Mouse (Mus musculus) neutrophil, adult 5-6 weeks (primary cell): ENCODE data around the gene Saal1. TPM values are rescaled to one million over a fixed set of nuclear protein-coding genes. Genes with fewer than 3 reads are reported as not detected.

Source experiments
- ATAC-seq: fragments of 151-379, 151-347 bp; 2 replicates; pipeline ENCODE4 v1.8.0; 2017; ENCODE audit warnings: mild to moderate bottlenecking, moderate TSS enrichment; ENCODE audit not compliant: insufficient number of reproducible peaks, poor library complexity, low FRiP score, severe bottlenecking; ENCODE audit errors: extremely low read depth
- total RNA-seq: library from RNA; stranded (forward); fragments of 200-1000 nt; gene quantifications from 2 replicates; pipeline ENCODE4 v1.2.3, GENCODE M21; 2017

Saal1 gene
- total RNA-seq, 1 experiment from 2014 or later: 11.3 TPM

DNA sequence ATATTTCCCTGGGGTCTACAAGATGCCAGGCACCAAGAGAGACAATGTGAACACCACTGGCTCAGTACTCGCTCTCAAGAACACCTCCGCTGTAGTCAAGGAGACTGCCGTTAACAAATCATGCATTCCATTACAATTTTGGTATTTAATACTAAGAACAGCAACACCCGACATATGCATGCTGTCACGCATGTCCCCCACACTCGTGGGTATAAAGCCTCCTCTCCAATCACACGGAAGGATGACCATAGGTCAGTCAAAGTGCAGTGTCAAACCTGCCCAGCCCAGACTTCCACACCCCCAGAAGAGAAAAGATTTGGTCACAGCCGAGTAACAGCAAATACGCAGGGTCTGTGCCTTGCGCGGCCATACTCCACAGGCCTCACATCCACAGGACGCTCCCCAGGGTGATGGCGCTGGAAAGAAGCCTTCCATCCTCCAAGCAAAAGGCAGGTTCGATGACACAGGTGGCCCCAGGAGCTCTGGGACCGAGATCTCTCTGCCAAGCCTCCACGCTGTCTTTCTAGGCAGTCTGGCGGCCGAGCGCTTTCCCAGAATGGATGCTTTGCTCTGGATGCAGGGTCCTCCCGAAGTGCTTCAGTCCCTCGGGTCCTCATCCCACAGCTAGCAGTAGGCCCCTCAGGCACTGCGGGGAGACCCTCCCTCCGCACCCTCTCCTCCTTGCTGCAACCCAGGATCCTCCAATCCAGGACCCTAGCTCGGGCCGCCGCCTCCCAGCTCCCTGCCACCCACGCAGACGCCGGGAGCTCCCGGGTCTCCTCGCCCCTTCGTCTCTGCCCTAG lies 71.4 kb downstream of the Saal1 start:
- no peak for ATAC-seq

Other genes starting within 250 kb of the Saal1 start
- gene Sergef, start 70.9 kb downstream of the Saal1 start, total RNA-seq: 13.6 and 15.3 TPM in 2 replicates
- gene Tph1, start 38.1 kb downstream of the Saal1 start, total RNA-seq: not detected in 2 replicates
- 1.1 TPM in 1 of 2 replicates, not detected in the other for gene Saa3, start 5.0 kb upstream of the Saal1 start, total RNA-seq
- gene Saa4, start 21.9 kb upstream of the Saal1 start, total RNA-seq: not detected in 2 replicates
- not detected in 2 replicates for gene Saa1, start 32.3 kb upstream of the Saal1 start, total RNA-seq
- not detected in 2 replicates for gene Saa2, start 41.1 kb upstream of the Saal1 start, total RNA-seq
- gene Hps5, start 85.4 kb upstream of the Saal1 start, total RNA-seq: 48.5 and 56.5 TPM in 2 replicates
- 46.4 and 57.8 TPM in 2 replicates for gene Gtf2h1, start 85.4 kb upstream of the Saal1 start, total RNA-seq
- 195 and 216 TPM in 2 replicates for gene Ldha, start 130.8 kb upstream of the Saal1 start, total RNA-seq
- gene Ldhc, start 150.5 kb upstream of the Saal1 start, total RNA-seq: 2.0 TPM in 1 of 2 replicates, not detected in the other
- 41.5 and 51.0 TPM in 2 replicates for gene Tsg101, start 209.3 kb upstream of the Saal1 start, total RNA-seq
- gene Uevld, start 247.8 kb upstream of the Saal1 start, total RNA-seq: 5.3 and 6.9 TPM in 2 replicates